Mouse (Mus musculus) kidney, postnatal 10 days (tissue): ENCODE data around the gene Pde6c.

ENCODE experiments used
- DNase-seq: peaks from one replicate; pipeline ENCODE4 v3.0.0; 2021; ENCODE audit warnings: mixed read lengths

The Pde6c gene

DNA sequence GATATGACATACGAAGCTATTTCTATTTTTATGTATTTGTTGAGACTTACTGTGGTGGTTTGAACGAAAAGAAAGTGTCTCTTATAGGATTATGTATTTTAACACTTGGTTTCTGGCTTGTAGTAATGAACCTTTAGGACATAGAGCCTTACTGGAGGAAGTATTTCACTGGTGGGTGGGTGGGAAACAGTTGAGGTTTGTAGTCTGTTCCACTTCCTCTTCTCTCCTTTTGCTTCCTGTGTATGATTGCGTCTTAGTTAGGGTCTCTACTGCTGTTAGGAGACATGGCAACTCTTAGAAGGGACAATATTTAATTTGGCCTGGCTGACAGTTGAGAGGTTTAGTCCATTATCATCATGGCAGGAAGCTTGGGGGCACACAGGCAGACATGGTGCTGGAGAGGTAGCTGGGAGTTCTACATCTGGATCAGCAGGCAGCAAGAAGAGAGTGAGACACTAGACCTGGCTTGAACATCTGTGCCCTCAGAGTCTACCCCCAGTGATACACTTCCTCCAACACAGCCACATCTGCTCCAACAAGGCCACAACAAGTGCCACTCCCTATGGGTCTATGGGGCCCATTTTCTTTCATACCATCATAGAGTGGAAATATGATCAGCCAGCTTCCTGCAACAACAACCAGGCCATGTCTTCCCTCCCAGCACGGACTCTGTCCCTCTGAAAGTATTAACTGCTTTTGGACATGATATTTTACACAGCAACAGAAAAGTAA, 11.1 kb downstream of the Pde6c start:
- DNase-seq = no peak

DNA sequence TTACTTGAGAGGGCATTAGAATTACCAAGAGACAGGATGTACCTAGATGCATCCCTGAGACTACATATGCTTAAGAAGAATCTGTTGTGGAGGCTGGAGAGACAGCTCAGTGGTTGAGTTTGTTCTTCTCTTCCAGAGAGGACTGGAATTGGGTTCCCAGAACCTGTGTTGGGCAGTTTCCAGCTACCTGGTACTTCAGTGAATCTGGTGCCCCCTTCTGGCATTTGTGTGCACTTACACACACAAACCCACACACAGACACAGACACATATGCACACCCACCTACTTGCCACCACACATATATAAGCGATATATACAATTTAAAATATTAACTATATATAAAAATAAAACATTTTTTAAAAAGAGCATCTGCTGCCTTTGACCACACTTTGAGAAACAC, 23.7 kb downstream of the Pde6c start:
- no peak for DNase-seq

GRCm38 (mm10) chr19:38161648-38162354, 29.2 kb downstream of the Pde6c start:
- DNase-seq = no peak

DNA sequence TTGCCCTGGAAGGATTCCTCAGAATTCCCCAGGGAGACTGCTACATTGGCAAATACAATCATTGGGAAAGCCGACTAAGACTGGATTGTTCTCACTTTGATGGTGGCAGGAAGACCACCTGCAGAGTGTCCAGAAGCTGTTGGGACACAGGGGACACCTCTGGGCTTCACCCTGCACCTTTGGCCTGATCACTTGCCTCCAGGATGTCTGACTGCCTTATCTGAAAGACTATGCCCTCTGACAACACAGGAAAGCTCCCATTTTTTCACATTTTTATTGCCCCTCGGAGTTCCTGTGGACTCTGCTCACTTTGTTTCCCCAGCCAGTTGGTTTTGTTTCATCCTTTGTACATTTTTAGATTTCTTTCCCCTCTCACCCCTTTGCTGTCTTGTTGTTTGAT, 32.1 kb downstream of the Pde6c start:
- no peak for DNase-seq

GRCm38 (mm10) chr19:38179675-38180074, 47.1 kb downstream of the Pde6c start:
- no peak for DNase-seq

GRCm38 (mm10) chr19:38186631-38187344, 54.2 kb downstream of the Pde6c start:
- no peak for DNase-seq

DNA sequence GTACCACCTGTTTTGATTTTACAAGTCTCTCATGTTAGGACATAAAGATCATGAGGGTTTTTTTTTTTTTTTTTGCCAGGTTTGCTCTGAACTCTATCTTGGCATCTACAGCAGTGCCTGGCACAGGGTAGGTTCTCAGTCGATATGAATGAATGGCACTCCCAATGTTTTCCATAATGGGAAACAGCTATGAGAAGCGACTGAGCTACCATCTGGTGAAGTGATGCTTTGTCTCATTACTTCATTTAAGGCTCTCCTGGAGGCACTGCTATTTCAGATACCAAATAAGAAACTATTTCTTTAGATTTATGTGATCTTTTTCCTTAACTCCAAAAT, 54.7 kb downstream of the Pde6c start:
- DNase-seq = no peak

- no peak for DNase-seq
These were observed 58.0 kb downstream of the Pde6c start for GRCm38 (mm10) chr19:38190606-38191005.

DNA sequence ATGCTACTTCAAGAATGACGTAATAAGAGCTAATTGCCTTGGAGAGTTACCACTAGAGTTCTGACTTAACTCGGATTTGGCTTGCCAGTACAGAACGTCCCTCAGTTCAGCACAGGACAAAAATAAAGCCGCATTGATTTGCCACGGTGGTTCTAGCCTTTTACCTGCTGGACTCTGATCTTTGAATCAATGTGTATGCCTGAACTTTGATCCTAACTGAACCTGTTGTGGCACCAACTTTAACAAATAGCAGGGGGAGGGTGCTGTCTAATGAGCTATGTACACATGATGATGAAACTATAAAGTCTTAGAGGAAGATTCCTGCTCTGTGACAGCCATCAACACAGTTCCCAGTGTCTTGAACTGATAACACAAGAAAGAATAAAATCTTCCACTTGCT, 58.9 kb downstream of the Pde6c start:
- no peak for DNase-seq

DNA sequence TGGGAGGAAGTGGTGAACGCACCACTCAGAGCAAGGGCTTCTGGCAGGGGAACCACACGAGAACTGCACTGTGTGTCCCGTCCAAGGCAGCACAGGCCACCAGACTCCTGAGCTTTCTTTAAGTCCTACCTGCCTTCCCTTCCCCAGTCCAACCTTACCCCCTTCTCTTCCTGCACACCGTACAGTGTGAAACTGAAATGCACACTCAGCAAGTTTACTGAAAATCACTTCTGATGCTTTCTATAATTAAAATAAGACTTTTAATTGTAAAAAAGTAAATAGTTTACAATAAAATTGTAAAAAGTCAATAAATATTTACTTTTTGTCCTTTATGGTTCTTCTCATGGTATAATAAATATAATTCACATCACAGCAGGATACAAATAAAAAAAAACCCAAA, 62.7 kb downstream of the Pde6c start:
- DNase-seq = no peak

- DNase-seq = no peak
These were observed 66.2 kb downstream of the Pde6c start for GRCm38 (mm10) chr19:38198731-38199130.

- DNase-seq = peak; percentile 17
These were observed 74.1 kb downstream of the Pde6c start for GRCm38 (mm10) chr19:38206669-38207068.

DNA sequence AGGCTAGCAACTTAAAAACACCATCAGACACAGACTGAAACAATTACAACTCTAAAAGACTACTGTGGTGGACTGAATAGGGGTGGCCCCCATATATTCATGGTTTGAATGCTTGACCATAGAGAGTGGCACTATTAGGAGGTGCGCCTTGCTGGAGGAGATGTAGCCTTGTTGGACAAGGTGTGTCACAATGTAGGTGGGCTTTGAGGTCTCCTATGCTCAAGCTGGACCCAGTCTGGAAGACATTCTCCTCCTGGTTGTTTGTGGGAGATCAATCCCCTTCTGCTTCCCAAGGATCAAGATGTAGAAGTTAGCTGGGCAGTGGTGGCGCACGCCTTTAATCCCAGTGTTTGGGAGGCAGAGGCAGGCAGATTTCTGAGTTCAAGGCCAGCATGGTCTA, 85.1 kb downstream of the Pde6c start:
- DNase-seq = no peak

- DNase-seq = no peak
These were observed 90.8 kb downstream of the Pde6c start for GRCm38 (mm10) chr19:38223356-38223904.

DNA sequence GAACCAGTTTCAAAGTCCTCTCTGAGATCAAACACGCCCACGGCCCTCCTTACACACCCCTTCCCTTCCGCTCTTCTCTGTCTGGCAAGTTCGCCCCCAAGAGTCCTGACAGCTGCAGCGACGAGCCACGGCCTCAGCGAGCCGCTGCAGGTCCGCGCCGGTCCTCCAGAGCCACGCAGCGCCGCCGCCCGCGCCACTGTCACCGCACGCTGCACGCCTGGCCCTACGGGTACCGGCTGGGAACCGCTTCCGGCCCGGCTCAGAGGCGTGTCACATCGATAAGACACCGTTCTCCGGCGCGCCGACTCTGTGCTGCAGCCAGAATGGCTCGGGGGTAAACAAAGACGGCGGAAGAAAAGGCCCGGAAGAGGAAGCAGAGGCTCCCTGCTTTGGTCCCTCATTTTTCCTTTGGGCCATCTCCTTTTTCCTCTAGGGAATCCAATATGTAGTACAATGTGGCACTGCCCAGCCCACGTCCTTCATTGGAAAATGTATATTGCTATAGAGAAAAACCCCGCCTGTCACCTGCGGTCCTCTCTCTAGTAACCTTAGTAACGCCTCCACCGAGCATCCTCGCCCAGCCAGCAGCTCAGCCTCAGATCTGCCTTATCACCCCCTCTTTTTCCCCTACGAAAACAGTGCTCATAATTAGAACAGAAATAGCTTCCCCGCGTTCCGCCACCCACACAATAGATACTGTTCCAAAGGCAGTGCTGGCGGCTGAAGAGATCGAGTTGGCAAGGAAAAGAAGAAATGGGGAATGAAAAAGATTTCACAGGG, 91.5 kb downstream of the Pde6c start, which contains the start of gene Fra10ac1:
TSS of gene Fra10ac1 (minus strand) at position 252 of the 780 bp plus-strand sequence.
- DNase-seq = peak; percentile 94

DNA sequence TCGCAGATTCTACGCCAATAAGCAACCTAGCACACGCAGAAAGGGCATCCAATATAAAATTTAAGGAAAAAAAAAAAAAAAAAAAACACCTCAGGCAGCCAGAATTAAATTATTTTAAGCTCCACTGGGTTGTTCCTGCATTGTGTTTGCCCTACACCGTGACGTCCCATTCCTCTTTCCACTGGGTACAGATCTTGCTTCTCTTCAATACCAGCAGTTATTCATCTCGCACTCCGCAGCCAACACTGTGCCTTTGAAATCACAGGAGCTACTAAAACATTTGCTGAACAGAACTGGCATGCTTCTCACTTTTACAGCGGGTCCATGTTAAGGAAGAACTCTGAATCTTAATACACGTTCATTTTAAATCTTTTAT, 92.1 kb downstream of the Pde6c start:
- no peak for DNase-seq

DNA sequence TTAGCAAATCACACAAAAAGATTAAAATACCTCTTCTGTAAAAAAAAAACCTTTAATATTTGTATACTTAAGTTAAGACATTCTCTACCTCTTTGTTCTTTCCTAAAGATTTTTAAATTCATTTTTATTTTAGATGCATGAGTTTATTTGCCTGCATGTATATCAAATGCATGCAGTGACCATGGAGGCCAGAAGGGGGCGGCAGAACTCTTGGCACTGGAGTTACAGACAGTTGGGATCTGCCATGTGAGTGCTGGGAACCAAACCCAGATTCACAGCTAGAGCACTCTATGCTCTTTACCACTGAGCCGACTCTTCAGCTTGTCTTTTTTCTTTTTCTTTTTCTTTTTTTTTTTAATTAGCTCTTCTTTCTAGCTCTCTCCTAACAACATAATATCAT, 96.1 kb downstream of the Pde6c start:
- peak; percentile 21 for DNase-seq

DNA sequence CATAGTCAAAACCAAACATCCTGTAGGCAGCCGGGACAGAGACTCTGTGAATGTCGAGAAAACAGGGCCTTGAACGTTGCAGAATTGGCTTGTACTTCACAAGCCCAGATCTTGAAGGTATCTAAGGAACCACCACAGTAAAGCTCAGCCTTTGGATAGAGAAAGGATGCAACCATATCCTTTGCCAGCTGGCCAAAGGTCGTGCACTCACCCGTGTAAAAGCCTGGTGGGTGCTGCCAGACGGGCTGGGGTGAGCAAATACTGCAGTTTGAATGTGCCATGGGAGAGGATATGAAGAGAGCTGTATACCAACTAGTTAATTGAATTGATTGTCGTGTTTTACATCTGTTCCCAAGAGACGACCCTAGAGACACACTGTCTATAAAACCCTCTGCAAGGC, 99.5 kb downstream of the Pde6c start:
- DNase-seq = peak; percentile 27

DNA sequence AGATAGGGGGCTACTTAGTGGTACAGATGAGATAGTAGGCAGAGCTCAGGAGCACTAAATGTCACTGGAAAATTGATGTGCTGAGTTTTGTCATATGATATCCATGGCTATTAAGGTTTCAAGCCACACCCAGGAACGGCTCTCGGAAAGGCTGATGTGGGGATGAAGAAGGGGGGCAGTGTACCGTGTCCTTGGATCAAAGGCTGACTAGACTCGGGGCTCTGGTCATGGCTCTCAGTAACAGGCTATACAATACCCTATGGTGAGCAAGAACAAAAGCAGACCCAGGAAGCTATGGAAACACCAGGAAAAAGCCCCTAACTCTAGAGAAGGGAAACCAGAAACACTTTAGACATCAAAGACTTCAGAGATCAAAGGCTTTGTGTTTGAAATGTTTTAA, 99.9 kb downstream of the Pde6c start:
- DNase-seq = no peak
